Mouse (Mus musculus) MEL (cell line): Measurements from ENCODE around the gene Fndc3b.

Experiments used
- E2F4 ChIP-seq: IDR thresholded peaks from 2 replicates; pipeline ENCODE4 v1.6.1; 2011; ENCODE audit warnings: low read depth, low read length, improper control_type of control experiment, borderline replicate concordance
- HCFC1 ChIP-seq: IDR thresholded peaks from 2 replicates; pipeline ENCODE4 v1.6.1; 2012; ENCODE audit warnings: low read depth, mild to moderate bottlenecking, inconsistent platforms, low read length, improper control_type of control experiment, moderate library complexity
- JUND ChIP-seq: IDR thresholded peaks from 2 replicates; pipeline ENCODE4 v1.6.1; 2011; ENCODE audit warnings: low read depth, mild to moderate bottlenecking, improper control_type of control experiment, low read length
- POLR2A ChIP-seq, 2 experiments: IDR thresholded peaks; 2 replicates each; pipeline ENCODE4 v1.6.1; 2011 to 2012; ENCODE audit warnings: low read length in 2 of 2, mild to moderate bottlenecking in 2 of 2, control low read depth in 1 of 2, improper control_type of control experiment in 1 of 2, low read depth in 1 of 2, moderate library complexity in 1 of 2; ENCODE audit not compliant: control insufficient read depth in 1 of 2, insufficient read depth in 1 of 2, poor library complexity in 1 of 2
- POLR2AphosphoS2 ChIP-seq: IDR thresholded peaks from 2 replicates; pipeline ENCODE4 v1.6.1; 2011; ENCODE audit warnings: low read length, improper control_type of control experiment

DNA sequence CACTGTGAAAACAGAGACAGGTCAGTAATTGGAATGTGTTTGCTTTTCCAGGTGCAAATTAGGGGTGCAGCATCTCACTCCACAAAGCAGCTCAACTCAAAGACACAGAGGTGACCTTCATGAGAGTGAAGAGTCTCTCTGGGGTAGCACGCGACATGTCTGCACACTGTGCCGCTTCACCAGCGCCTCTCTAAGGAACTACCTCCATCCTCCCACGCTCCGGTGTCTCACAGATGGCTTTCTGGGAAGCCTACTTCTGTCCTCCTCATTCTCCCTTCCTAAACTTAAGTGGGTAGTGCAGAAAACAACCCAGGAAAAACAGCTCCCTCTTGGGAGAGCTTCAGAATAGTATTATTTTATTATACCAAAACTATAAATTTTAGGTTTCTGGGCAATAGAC lies 12.4 kb downstream of the Fndc3b start:
- TF ChIP-seq JUND (no peak), POLR2AphosphoS2 (no peak), HCFC1 (no peak), POLR2A (IDR thresholded peaks at IDR 0.05; ENCODE audit: control insufficient read depth in 1 of 2, insufficient read depth in 1 of 2, low read depth in 1 of 2, low read length in 2 of 2, poor library complexity in 1 of 2) (no peak), E2F4 (no peak)
